Mouse (Mus musculus) heart, embryonic 16.5 days (tissue): ENCODE measurements around the gene Ppig. TPM values are rescaled to one million over a fixed set of nuclear protein-coding genes. Genes with fewer than 3 reads are reported as not detected.
A peak's percentile ranks its signal among the peaks of the same experiment; 100 is the strongest.
"Not testable (repeated sequence)": the region's sequence is repeated elsewhere in the genome, so short reads cannot be mapped to it uniquely, and the experiment has no call there.

ENCODE experiments used
- ATAC-seq: fragments of 200-750 bp; cut with Nextera tagmentation; replicated peaks from 2 replicates; pipeline ENCODE4 v1.8.0; 2017; ENCODE audit warnings: moderate number of reproducible peaks; ENCODE audit not compliant: insufficient read depth, low FRiP score; ENCODE audit errors: extremely low read depth
- H3K27ac ChIP-seq: fragments of 300-500 bp; sonication (generic); 2 replicates; pipeline ENCODE4 v1.5.1; 2014; ENCODE audit warnings: mild to moderate bottlenecking, low read length, control low read depth, moderate library complexity
- H3K27me3 ChIP-seq: fragments of 300-500 bp; sonication (generic); 2 replicates; pipeline ENCODE4 v1.6.1; 2014; ENCODE audit warnings: low read length, mixed read lengths; ENCODE audit not compliant: control insufficient read depth, insufficient read depth
- H3K36me3 ChIP-seq: fragments of 300-500 bp; sonication (generic); 2 replicates; pipeline ENCODE4 v1.6.1; 2014; ENCODE audit not compliant: control insufficient read depth, insufficient read depth
- H3K4me1 ChIP-seq: fragments of 300-500 bp; sonication (generic); 2 replicates; pipeline ENCODE4 v1.6.1; 2014; ENCODE audit warnings: low read length, mixed read lengths; ENCODE audit not compliant: control insufficient read depth, insufficient read depth
- H3K4me2 ChIP-seq: fragments of 300-500 bp; sonication (generic); 2 replicates; pipeline ENCODE4 v1.6.1; 2014; ENCODE audit warnings: low read depth, mild to moderate bottlenecking, control low read depth, low read length
- H3K4me3 ChIP-seq: fragments of 300-500 bp; sonication (generic); 2 replicates; pipeline ENCODE4 v1.5.1; 2014; ENCODE audit warnings: mild to moderate bottlenecking, control low read depth, low read length
- H3K9ac ChIP-seq: fragments of 300-500 bp; sonication (generic); 2 replicates; pipeline ENCODE4 v1.6.1; 2014; ENCODE audit warnings: low read length, control low read depth
- H3K9me3 ChIP-seq: fragments of 300-500 bp; sonication (generic); replicated peaks from 2 replicates; pipeline ENCODE4 v1.6.1; 2016; ENCODE audit warnings: low read length; ENCODE audit not compliant: control insufficient read depth
- WGBS: fragments of 180-500 bp; shearing (Covaris S2); extraction: QIAGEN DNeasy Blood & Tissue Kit; methylation state at CpG from one replicate; pipeline ENCODE4 v1.1.7; 2014; 5-methylcytosine and 5-hydroxymethylcytosine counted together
- polyA plus RNA-seq: library from polyadenylated mRNA; unstranded; fragments of >200 nt; fragmentation: Nextera tagmentation; extraction: Ambion mirVana; gene quantifications from 2 replicates; pipeline ENCODE4 v1.2.1, GENCODE M21; 2015

The Ppig gene
- 85.0 and 93.8 TPM in 2 replicates for polyA plus RNA-seq

DNA sequence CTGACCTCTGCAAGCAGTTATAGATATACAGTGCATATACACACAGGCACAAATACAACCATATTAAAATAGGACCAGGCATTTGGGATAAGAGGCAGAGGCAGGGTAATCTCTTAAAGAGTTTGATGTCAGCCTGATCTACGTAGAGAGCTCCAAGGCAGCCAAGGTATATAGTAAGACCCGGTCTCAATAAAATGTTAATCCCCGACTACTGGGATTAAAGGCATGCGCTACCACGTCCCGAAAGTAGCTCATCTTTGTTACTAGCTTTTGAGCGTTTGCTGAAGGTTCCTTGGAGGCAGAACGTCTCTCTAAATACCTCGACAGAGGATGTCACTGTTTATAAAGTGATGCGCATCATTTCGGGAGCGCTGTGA lies at the start of gene Ppig:
TSS of gene Ppig (plus strand) at position 273 of the 377 bp plus-strand sequence.
- H3K4me3 ChIP-seq = peak within 1 kb of the TSS; percentile 82
- peak within 1 kb of the TSS; percentile 93 for H3K9ac ChIP-seq
- H3K4me2 ChIP-seq = peak within 1 kb of the TSS; percentile 92
- no peaks in the 10 kb centered on the region for H3K9me3 ChIP-seq
- ATAC-seq = no peak
- peak within 1 kb of the TSS; percentile 91 for H3K27ac ChIP-seq
- 6% methylated on average over 12 of the region's 12 CpGs for WGBS
- H3K36me3 ChIP-seq = no peaks in the 10 kb centered on the region
- no peaks in the 10 kb centered on the region; the same call in 1 of the 2 replicates for H3K27me3 ChIP-seq
- peaks cover 6% of the 10 kb centered on the region; the same call in 1 of the 2 replicates for H3K4me1 ChIP-seq

DNA sequence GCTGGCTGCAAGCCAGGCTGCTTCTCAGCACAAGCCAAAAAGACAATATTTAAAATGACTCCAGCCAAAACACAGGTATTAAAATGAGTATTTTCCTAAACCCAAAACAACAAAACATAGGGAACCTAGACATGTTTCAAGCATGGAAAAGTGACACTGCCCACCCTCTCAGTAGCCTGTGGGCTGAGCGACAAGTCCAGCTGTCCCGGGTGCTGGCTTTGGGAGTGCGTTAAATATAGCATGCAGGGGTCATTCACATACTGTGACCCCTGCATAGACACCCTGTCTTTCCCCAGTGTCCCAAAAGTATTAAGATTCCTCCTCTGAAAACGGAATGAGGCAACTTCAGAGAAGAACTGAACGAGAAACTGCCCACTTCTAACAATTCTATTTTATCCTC lies 48.6 kb upstream of the Ppig start:
- no peaks in the 10 kb centered on the region for H3K36me3 ChIP-seq
- H3K27ac ChIP-seq = peak overlapping the region; percentile 38; the same call in 1 of the 2 replicates
- ATAC-seq = no peak
- peak overlapping the region; percentile 49 for H3K4me3 ChIP-seq
- no peaks in the 10 kb centered on the region for H3K27me3 ChIP-seq
- no peaks in the 10 kb centered on the region for H3K9me3 ChIP-seq
- peak overlapping the region; percentile 28; the same call in 1 of the 2 replicates for H3K9ac ChIP-seq
- H3K4me1 ChIP-seq = peaks cover 8% of the 10 kb centered on the region
- 41% methylated on average over 5 of the region's 5 CpGs for WGBS
- H3K4me2 ChIP-seq = peak overlapping the region; percentile 59

DNA sequence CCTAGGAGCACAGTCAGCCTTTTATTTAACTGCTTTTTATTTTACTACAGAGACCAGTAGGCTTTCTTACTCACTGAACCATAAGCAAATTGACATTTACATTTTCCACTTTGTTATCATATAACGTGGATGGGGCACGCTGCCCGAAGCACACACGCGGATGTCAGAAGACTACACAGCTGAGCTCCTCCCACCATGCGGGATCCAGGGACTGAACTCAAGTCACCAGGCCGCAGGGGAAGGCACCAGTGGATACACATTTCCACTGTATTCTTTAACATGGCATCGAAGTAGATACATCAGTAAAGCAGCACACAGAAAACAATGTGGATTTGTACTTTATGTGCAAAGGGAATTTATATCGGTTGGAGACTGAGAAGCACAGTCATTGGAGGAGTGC lies 47.1 kb upstream of the Ppig start:
- H3K27me3 ChIP-seq = no peaks in the 10 kb centered on the region
- no peaks in the 10 kb centered on the region for H3K9me3 ChIP-seq
- peaks cover 8% of the 10 kb centered on the region for H3K36me3 ChIP-seq
- no peak overlapping the region for H3K4me3 ChIP-seq
- H3K4me2 ChIP-seq = no peak overlapping the region
- no peak overlapping the region for H3K9ac ChIP-seq
- 86% methylated on average over 9 of the region's 9 CpGs for WGBS
- peaks cover 5% of the 10 kb centered on the region for H3K4me1 ChIP-seq
- H3K27ac ChIP-seq = no peak overlapping the region
- no peak for ATAC-seq

DNA sequence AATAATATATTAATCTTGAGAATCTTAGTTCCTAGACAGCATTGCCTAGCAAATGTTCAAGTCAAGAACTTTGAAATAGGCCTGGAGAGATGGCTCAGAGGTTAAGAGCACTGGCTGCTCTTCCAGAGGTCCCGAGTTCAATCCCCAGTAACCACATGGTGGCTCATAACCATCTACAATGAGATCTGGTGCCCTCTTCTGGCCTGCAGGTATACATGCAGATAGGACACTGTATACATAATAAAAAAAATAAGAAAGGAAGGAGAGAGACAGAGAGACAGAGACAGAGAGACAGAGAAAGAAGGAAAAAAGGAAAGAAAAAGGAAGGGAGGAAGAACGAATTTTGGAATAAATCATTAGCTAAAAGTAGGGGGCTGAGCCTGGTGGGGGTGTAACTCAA lies 45.6 kb upstream of the Ppig start:
- peaks cover 10% of the 10 kb centered on the region for H3K36me3 ChIP-seq
- H3K4me2 ChIP-seq = no peak overlapping the region
- H3K4me3 ChIP-seq = no peak overlapping the region
- no peaks in the 10 kb centered on the region for H3K9me3 ChIP-seq
- H3K4me1 ChIP-seq = peaks cover 5% of the 10 kb centered on the region
- no peak overlapping the region for H3K27ac ChIP-seq
- 52% methylated on average over 2 of the region's 2 CpGs for WGBS
- ATAC-seq = no peak
- H3K27me3 ChIP-seq = no peaks in the 10 kb centered on the region
- H3K9ac ChIP-seq = no peak overlapping the region

DNA sequence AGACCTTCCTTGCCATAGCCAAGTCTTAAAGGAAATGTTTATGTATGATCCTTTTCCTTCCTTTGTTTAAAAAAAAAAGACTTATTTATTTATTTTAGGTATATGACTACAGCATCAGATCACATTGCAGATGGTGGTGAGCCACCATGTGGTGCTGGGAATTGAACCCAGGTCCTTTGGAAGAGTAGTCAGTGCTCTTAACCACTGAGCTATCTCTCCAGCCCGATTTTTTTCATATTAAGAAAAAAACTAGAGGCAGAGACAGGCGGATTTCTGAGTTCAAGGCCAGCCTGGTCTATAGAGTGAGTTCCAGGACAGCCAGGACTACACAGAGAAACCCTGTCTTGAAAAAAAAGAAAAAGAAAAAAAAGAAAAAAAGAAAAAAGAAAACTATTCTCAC lies 45.1 kb upstream of the Ppig start:
- not testable (repeated sequence) for H3K4me1 ChIP-seq, H3K9ac ChIP-seq, H3K9me3 ChIP-seq, ATAC-seq, H3K27ac ChIP-seq, H3K4me3 ChIP-seq, H3K4me2 ChIP-seq, H3K27me3 ChIP-seq
- WGBS = 85% methylated on average over 2 of the region's 2 CpGs
- H3K36me3 ChIP-seq = peaks cover 10% of the 10 kb centered on the region

DNA sequence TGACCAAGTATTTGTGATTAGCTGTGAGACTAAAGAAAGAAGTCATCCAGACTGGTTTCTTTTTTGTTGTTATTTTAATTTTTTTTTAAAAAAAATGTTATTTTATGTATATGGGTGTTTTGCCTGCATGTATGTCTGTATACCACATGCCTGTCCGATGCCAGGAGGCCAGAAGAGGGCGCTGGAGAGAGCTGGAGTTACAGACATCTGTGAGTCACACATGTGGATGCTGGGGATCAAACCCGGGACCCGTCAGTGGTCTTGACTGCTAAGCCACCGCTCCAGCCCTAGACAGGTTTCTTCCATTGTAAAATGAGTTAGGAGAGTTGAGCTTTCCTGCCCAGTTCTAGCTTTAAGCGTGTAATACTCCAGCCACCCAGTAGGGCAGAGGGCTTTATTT lies 42.4 kb upstream of the Ppig start:
- Histone ChIP-seq H3K9ac (no peak overlapping the region), H3K27me3 (no peaks in the 10 kb centered on the region), H3K9me3 (no peaks in the 10 kb centered on the region), H3K4me2 (no peak overlapping the region), H3K36me3 (peaks cover 14% of the 10 kb centered on the region), H3K4me3 (no peak overlapping the region), H3K27ac (no peak overlapping the region), H3K4me1 (no peaks in the 10 kb centered on the region)
- no peak for ATAC-seq
- 54% methylated on average over 6 of the region's 6 CpGs for WGBS

DNA sequence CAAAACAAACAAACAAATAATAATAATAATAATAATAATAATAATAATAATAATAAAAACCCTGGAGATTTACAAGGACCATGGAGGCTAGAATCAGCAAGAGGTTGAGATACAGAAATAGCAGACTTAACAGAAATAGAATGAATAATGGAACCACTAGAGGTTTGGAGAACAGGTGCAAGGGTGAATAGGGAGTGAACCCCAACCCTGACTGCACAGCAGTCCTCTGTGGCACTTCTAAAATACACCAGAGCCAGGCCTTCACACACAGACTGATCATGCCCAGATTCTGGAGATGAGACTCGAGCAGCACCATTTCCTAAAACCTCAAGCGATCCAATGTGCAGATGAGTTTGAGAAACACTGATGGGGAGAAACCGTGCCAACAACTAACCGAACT lies 40.4 kb upstream of the Ppig start:
- Histone ChIP-seq H3K4me2 (no peak overlapping the region), H3K9me3 (no peaks in the 10 kb centered on the region), H3K27me3 (no peaks in the 10 kb centered on the region), H3K4me3 (no peak overlapping the region), H3K36me3 (peaks cover 16% of the 10 kb centered on the region), H3K9ac (no peak overlapping the region), H3K27ac (no peak overlapping the region), H3K4me1 (no peaks in the 10 kb centered on the region)
- ATAC-seq = no peak
- WGBS = 85% methylated on average over 4 of the region's 4 CpGs

DNA sequence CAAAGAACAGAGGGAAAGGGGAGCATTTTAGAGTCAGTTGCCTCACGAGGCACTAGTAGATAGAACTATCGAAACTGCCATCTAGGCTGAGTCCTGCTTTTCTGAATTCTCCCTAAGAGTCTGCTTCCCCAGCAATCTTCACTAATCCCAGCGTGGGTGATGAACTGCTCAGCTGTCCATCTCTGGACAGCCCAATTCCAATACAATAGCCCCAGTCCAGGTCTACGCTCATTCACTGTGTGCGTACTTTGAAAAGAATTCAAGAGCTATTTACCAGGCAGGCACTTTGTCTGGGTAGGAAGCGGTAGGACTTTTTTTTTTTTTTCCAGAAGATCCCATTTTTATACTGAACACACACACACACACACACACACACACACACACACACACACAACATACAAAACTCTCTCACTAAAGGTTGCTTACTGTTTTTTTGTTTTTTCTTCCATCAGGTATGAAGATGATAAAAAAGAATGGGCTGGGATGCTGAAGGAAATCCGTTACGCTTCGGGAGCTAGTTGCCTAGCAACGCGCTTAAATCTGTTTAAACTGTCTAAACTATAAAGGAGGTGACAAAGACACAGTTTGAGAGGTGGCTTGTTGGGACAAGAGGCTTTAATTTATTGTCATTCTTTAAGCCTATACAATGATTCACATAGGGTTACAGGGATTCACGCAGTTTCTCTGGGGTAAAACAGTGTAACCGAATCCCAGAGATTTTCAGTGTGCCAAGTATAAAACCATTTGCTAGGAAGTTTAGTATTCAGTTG lies 39.1 kb upstream of the Ppig start:
- WGBS = 88% methylated on average over 13 of the region's 13 CpGs
- Histone ChIP-seq H3K4me1 (no peaks in the 10 kb centered on the region), H3K27me3 (no peaks in the 10 kb centered on the region), H3K4me3 (no peak overlapping the region), H3K4me2 (no peak overlapping the region), H3K27ac (no peak overlapping the region), H3K9me3 (no peaks in the 10 kb centered on the region), H3K9ac (no peak overlapping the region), H3K36me3 (peaks cover 23% of the 10 kb centered on the region)
- no peak for ATAC-seq

DNA sequence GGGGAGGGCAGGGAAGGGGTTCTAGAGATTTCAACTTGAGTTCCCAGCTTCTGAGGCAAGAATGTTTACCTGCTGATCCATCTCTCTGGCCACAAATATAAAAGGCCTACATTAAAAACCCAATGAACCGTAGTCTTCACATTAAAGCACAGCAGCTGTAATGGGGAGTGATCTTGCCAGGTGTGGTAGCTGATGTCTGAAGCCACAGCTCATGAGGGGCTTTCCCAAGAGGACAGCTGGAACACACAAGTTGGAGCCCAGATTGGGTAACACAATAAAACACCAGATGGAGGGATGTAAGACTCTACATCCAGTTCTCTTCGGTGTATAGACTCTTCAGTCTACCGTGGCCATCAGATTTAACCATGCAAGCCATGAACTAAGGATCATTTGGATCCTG lies 37.9 kb upstream of the Ppig start:
- no peak overlapping the region for H3K4me2 ChIP-seq
- no peaks in the 10 kb centered on the region for H3K9me3 ChIP-seq
- no peaks in the 10 kb centered on the region for H3K4me1 ChIP-seq
- no peak overlapping the region for H3K27ac ChIP-seq
- peaks cover 28% of the 10 kb centered on the region for H3K36me3 ChIP-seq
- 93% methylated on average over 3 of the region's 3 CpGs for WGBS
- H3K27me3 ChIP-seq = no peaks in the 10 kb centered on the region
- H3K9ac ChIP-seq = no peak overlapping the region
- H3K4me3 ChIP-seq = no peak overlapping the region
- no peak for ATAC-seq
